Mouse (Mus musculus): ENCODE measurements around the gene Adra2b.

Gene Adra2b

GRCm38 (mm10) chr2:127338833-127339232 is 24.2 kb upstream of the Adra2b start:
- DNase-seq (ENCODE audit: low spot score in 2 of 2): no peak

- DNase-seq (ENCODE audit: low spot score in 2 of 2): no peak
These were observed 23.7 kb upstream of the Adra2b start for GRCm38 (mm10) chr2:127339262-127339661.

GRCm38 (mm10) chr2:127341159-127341558 is 21.8 kb upstream of the Adra2b start:
- DNase-seq (ENCODE audit: low spot score in 2 of 2): peak in 1 of 2 experiments; percentile 65

- no peak for DNase-seq (ENCODE audit: low spot score in 2 of 2)
These were observed 16.7 kb upstream of the Adra2b start for GRCm38 (mm10) chr2:127346334-127346733.

GRCm38 (mm10) chr2:127347147-127347985 is 15.6 kb upstream of the Adra2b start:
- DNase-seq (ENCODE audit: low spot score in 2 of 2): no peak

GRCm38 (mm10) chr2:127353881-127354280 is 9.1 kb upstream of the Adra2b start:
- DNase-seq (ENCODE audit: low spot score in 2 of 2): no peak

- no peak for DNase-seq (ENCODE audit: low spot score in 2 of 2)
These were observed 259 bp downstream of the Adra2b start for GRCm38 (mm10) chr2:127363282-127363652.

GRCm38 (mm10) chr2:127363696-127364095 is 688 bp downstream of the Adra2b start:
- no peak for DNase-seq (ENCODE audit: low spot score in 2 of 2)

- DNase-seq (ENCODE audit: low spot score in 2 of 2): no peak
These were observed 1.4 kb downstream of the Adra2b start for GRCm38 (mm10) chr2:127364452-127364851.

- DNase-seq (ENCODE audit: low spot score in 2 of 2): no peak
These were observed 4.3 kb downstream of the Adra2b start for GRCm38 (mm10) chr2:127367126-127367820.

- no peak for DNase-seq (ENCODE audit: low spot score in 2 of 2)
These were observed 6.8 kb downstream of the Adra2b start for GRCm38 (mm10) chr2:127369703-127370376.

GRCm38 (mm10) chr2:127370561-127371483 is 7.8 kb downstream of the Adra2b start:
- no peak for DNase-seq (ENCODE audit: low spot score in 2 of 2)

- no peak for DNase-seq (ENCODE audit: low spot score in 2 of 2)
These were observed 8.5 kb downstream of the Adra2b start for GRCm38 (mm10) chr2:127371484-127371861.

- DNase-seq (ENCODE audit: low spot score in 2 of 2): no peak
These were observed 9.1 kb downstream of the Adra2b start for GRCm38 (mm10) chr2:127372082-127372481.

GRCm38 (mm10) chr2:127374131-127374530 is 11.1 kb downstream of the Adra2b start:
- DNase-seq (ENCODE audit: low spot score in 2 of 2): no peak

GRCm38 (mm10) chr2:127375087-127375486 is 12.1 kb downstream of the Adra2b start:
- DNase-seq (ENCODE audit: low spot score in 2 of 2): no peak

GRCm38 (mm10) chr2:127375759-127376341 is 12.8 kb downstream of the Adra2b start:
- DNase-seq (ENCODE audit: low spot score in 2 of 2): no peak

- no peak for DNase-seq (ENCODE audit: low spot score in 2 of 2)
These were observed 13.5 kb downstream of the Adra2b start for GRCm38 (mm10) chr2:127376423-127377051.

GRCm38 (mm10) chr2:127377942-127378610 is 15.1 kb downstream of the Adra2b start:
- no peak for DNase-seq (ENCODE audit: low spot score in 2 of 2)

GRCm38 (mm10) chr2:127378611-127378990 is 15.6 kb downstream of the Adra2b start:
- DNase-seq (ENCODE audit: low spot score in 2 of 2): no peak
